Mouse (Mus musculus) myocyte (in vitro differentiated cells): ENCODE data around the gene Fbrsl1. TPM values are rescaled to one million over a fixed set of nuclear protein-coding genes. Genes with fewer than 3 reads are reported as not detected.
A peak's percentile ranks its signal among the peaks of the same experiment; 100 is the strongest.

ENCODE experiments used
- H3K27me3 ChIP-seq: one replicate; pipeline ENCODE4 v1.6.1; 2011; ENCODE audit not compliant: control insufficient read depth, insufficient read depth, insufficient read length
- H3K36me3 ChIP-seq: one replicate; pipeline ENCODE4 v1.6.1; 2011; ENCODE audit not compliant: control insufficient read depth, insufficient read depth
- H3K4me2 ChIP-seq: one replicate; pipeline ENCODE4 v1.6.1; 2011; ENCODE audit warnings: low read depth, control low read depth
- H3K4me3 ChIP-seq: one replicate; pipeline ENCODE4 v1.5.1; 2011; ENCODE audit warnings: mild to moderate bottlenecking, control low read depth, moderate library complexity
- H3K79me2 ChIP-seq: one replicate; pipeline ENCODE4 v1.6.1; 2011; ENCODE audit not compliant: control insufficient read depth, insufficient read depth
- H3ac ChIP-seq: one replicate; pipeline ENCODE4 v1.6.1; 2011; ENCODE audit not compliant: control insufficient read depth, insufficient read length
- CEBPB ChIP-seq: IDR thresholded peaks from 2 replicates; pipeline ENCODE4 v1.6.1; 2011; ENCODE audit warnings: mild to moderate bottlenecking, moderate library complexity; ENCODE audit not compliant: poor library complexity, insufficient read depth, severe bottlenecking
- E2F4 ChIP-seq: IDR thresholded peaks from one replicate; pipeline ENCODE4 v1.6.1; 2011; ENCODE audit warnings: mild to moderate bottlenecking, control low read depth, moderate library complexity; ENCODE audit not compliant: insufficient read depth
- MAX ChIP-seq: IDR thresholded peaks from one replicate; pipeline ENCODE4 v1.6.1; 2011; ENCODE audit warnings: low read depth, mild to moderate bottlenecking, control low read depth
- MYOD1 ChIP-seq, 3 experiments: IDR thresholded peaks; one replicate each; pipeline ENCODE4 v1.6.1; 2011; ENCODE audit warnings: control low read depth in 2 of 3, low read depth in 2 of 3, mild to moderate bottlenecking in 2 of 3, moderate library complexity in 1 of 3; ENCODE audit not compliant: insufficient read length in 2 of 3, control insufficient read depth in 1 of 3
- MYOG ChIP-seq, 3 experiments: IDR thresholded peaks; one replicate each; pipeline ENCODE4 v1.6.1; 2011; ENCODE audit warnings: control low read depth in 2 of 3, low read depth in 2 of 3, mild to moderate bottlenecking in 2 of 3; ENCODE audit not compliant: insufficient read length in 2 of 3, control insufficient read depth in 1 of 3, insufficient read depth in 1 of 3
- POLR2A ChIP-seq: IDR thresholded peaks from one replicate; pipeline ENCODE4 v1.6.1; 2011; ENCODE audit warnings: low read depth, mild to moderate bottlenecking, control low read depth, moderate library complexity; ENCODE audit not compliant: insufficient read length
- POLR2AphosphoS2 ChIP-seq: IDR thresholded peaks from one replicate; pipeline ENCODE4 v1.6.1; 2011; ENCODE audit warnings: low read depth, control low read depth; ENCODE audit not compliant: insufficient read length
- REST ChIP-seq: IDR thresholded peaks from one replicate; pipeline ENCODE4 v1.6.1; 2011; ENCODE audit warnings: mild to moderate bottlenecking, control low read depth, moderate library complexity; ENCODE audit not compliant: insufficient read depth, insufficient read length
- SRF ChIP-seq: IDR thresholded peaks from one replicate; pipeline ENCODE4 v1.6.1; 2011; ENCODE audit warnings: low read depth; ENCODE audit not compliant: control insufficient read depth, insufficient read length
- TCF12 ChIP-seq: IDR thresholded peaks from one replicate; pipeline ENCODE4 v1.6.1; 2011; ENCODE audit warnings: mild to moderate bottlenecking, control low read depth; ENCODE audit not compliant: poor library complexity, insufficient read depth, severe bottlenecking
- TCF3 ChIP-seq: IDR thresholded peaks from one replicate; pipeline ENCODE4 v1.6.1; 2011; ENCODE audit warnings: low read depth, control low read depth; ENCODE audit not compliant: insufficient read length
- USF1 ChIP-seq: IDR thresholded peaks from one replicate; pipeline ENCODE4 v1.6.1; 2011; ENCODE audit warnings: low read depth, mild to moderate bottlenecking, control low read depth, moderate library complexity
- polyA plus RNA-seq: library from polyadenylated mRNA; unstranded; fragments of >200 nt; fragmentation: generic; extraction: Trizol; gene quantifications from one replicate; pipeline ENCODE4 v1.2.1, GENCODE M21; 2012; ENCODE audit warnings: missing spikeins

The Fbrsl1 gene
- polyA plus RNA-seq, 1 experiment, result 19.0 TPM

DNA sequence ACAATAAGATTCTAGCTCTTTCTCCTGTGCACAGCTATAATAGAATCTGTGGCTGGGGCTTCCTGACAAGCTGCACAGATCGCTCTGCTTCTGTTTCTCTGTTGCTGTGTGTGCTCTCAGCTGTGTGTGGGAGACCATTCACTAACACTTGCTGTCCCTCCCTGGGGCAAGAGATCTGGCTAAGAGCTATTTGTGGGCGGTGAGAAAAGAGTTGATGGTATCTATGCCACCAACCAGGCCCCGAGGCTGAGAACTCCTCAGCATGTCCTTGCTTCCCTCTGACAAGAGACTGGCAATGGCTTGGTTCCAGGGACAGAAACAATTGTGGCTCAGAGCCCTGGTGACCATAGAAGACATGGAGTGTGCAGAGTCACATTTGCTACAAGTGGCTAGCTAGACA, 10.6 kb upstream of the Fbrsl1 start:
- no peak overlapping the region for H3K4me2 ChIP-seq
- TF ChIP-seq MYOG (IDR thresholded peaks at IDR 0.05; ENCODE audit: control insufficient read depth in 1 of 3, insufficient read depth in 1 of 3, insufficient read length in 2 of 3, low read depth in 2 of 3) (no peak), POLR2AphosphoS2 (no peak), REST (no peak), USF1 (no peak), TCF12 (no peak)
- no peaks in the 10 kb centered on the region for H3K79me2 ChIP-seq

DNA sequence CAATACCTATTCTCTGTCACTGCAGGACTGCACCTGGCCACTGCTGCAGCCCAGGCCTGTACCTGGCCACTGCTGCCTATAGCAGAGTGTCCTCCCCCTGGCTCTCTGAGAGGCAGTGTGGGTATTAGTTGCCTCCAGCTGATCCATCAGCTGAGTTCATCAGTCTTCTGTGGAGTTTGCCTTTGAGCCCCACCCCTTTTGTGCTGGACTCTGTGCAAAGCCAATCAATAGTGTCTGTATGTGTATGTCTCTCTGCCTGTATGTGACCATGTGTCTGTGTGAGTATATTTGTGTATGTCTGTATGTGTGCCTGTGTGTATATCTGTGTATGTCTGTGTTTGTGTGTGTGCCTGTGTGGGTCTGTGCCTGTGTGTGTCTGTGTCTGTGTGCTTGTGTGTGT, 7.0 kb upstream of the Fbrsl1 start:
- no peaks in the 10 kb centered on the region for H3K36me3 ChIP-seq
- H3ac ChIP-seq, result no peak overlapping the region
- no peak for TF ChIP-seq MYOD1 (IDR thresholded peaks at IDR 0.05; ENCODE audit: control insufficient read depth in 1 of 3, insufficient read length in 2 of 3, low read depth in 2 of 3)
- TF ChIP-seq CEBPB, result no peak
- no peak for TF ChIP-seq MAX
- no peak for TF ChIP-seq SRF
- no peak overlapping the region for H3K4me3 ChIP-seq
- H3K4me2 ChIP-seq, result no peak overlapping the region
- H3K79me2 ChIP-seq, result no peaks in the 10 kb centered on the region
- peaks cover 9% of the 10 kb centered on the region for H3K27me3 ChIP-seq

More for the DNA sequence above, 10.6 kb upstream of the Fbrsl1 start:
- H3K36me3 ChIP-seq, result no peaks in the 10 kb centered on the region
- H3ac ChIP-seq, result no peak overlapping the region
- no peak overlapping the region for H3K4me3 ChIP-seq
- peaks cover 9% of the 10 kb centered on the region for H3K27me3 ChIP-seq

DNA sequence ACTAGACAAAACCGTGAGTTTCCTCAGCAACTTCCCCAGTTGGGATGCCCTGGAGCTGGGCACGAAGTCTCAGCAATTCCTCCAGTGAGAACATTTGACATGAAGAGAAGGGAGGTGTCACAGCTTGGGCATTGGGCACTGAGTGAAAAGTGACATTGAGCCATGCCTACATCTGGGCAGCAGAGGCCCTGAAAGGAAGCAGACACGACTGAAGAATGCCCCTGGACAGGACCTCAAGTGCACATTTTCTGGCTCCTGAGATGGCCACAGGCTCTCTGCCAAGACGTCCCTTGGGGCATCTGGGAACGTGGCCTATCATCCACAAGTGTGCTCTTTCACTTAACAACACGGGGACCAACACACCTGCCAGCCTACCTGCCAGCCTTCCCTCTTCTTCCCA, 991 bp upstream of the Fbrsl1 start:
- Histone ChIP-seq H3K27me3 (no peaks in the 10 kb centered on the region), H3K79me2 (peaks cover 34% of the 10 kb centered on the region), H3K4me2 (peak overlapping the region; percentile 95), H3ac (no peak overlapping the region), H3K4me3 (peak overlapping the region; percentile 51), H3K36me3 (no peaks in the 10 kb centered on the region)
- TF ChIP-seq MYOD1 (IDR thresholded peaks at IDR 0.05; ENCODE audit: control insufficient read depth in 1 of 3, insufficient read length in 2 of 3, low read depth in 2 of 3), result no peak
- TF ChIP-seq POLR2A, result no peak
- TF ChIP-seq POLR2AphosphoS2, result no peak
- no peak for TF ChIP-seq E2F4
- no peak for TF ChIP-seq MYOG (IDR thresholded peaks at IDR 0.05; ENCODE audit: control insufficient read depth in 1 of 3, insufficient read depth in 1 of 3, insufficient read length in 2 of 3, low read depth in 2 of 3)
- TF ChIP-seq CEBPB, result no peak
- TF ChIP-seq USF1, result no peak
- no peak for TF ChIP-seq SRF
- no peak for TF ChIP-seq MAX
- TF ChIP-seq TCF12, result no peak
- no peak for TF ChIP-seq TCF3
- TF ChIP-seq REST, result no peak

GRCm38 (mm10) chr5:110447720-110448435, 425 bp downstream of the Fbrsl1 start:
- H3K27me3 ChIP-seq, result no peaks in the 10 kb centered on the region

GRCm38 (mm10) chr5:110444509-110444908, 3.8 kb downstream of the Fbrsl1 start:
- Histone ChIP-seq H3K36me3 (no peaks in the 10 kb centered on the region), H3K27me3 (no peaks in the 10 kb centered on the region), H3K4me3 (no peak overlapping the region), H3K79me2 (peaks cover 74% of the 10 kb centered on the region), H3K4me2 (no peak overlapping the region), H3ac (no peak overlapping the region)
- TF ChIP-seq TCF3 (no peak), E2F4 (no peak), REST (no peak), TCF12 (no peak), MYOD1 (IDR thresholded peaks at IDR 0.05; ENCODE audit: control insufficient read depth in 1 of 3, insufficient read length in 2 of 3, low read depth in 2 of 3) (no peak), POLR2AphosphoS2 (no peak)

More at GRCm38 (mm10) chr5:110447720-110448435, 425 bp downstream of the Fbrsl1 start:
- Histone ChIP-seq H3K36me3 (no peaks in the 10 kb centered on the region), H3ac (peak overlapping the region; percentile 71), H3K4me3 (peak overlapping the region; percentile 51), H3K4me2 (peak overlapping the region; percentile 96), H3K79me2 (peaks cover 48% of the 10 kb centered on the region)
- TF ChIP-seq POLR2A (no peak), TCF12 (no peak), TCF3 (no peak), MYOG (IDR thresholded peaks at IDR 0.05; ENCODE audit: control insufficient read depth in 1 of 3, insufficient read depth in 1 of 3, insufficient read length in 2 of 3, low read depth in 2 of 3) (no peak), SRF (no peak), USF1 (no peak), POLR2AphosphoS2 (no peak), MYOD1 (IDR thresholded peaks at IDR 0.05; ENCODE audit: control insufficient read depth in 1 of 3, insufficient read length in 2 of 3, low read depth in 2 of 3) (no peak), REST (no peak)
